Comparison of ENCODE assay signal across 23 mouse cellular contexts in genomic region chr1:105257199-105257598, GRCm38 (mm10).
DNase-seq lines count a peak whose midpoint lies in the region; ATAC-seq lines count a peak whose summit lies in the region.
"Had no signal": no experiment of that assay in that cellular context is flagged by ENCODE, and none has a peak within 500 bp of the region (broad histone marks: within the 10 kb centered on the region; RNA-seq: fewer than 3 reads in every experiment).

No protein-coding gene starts in this region.

- H3K4me1 ChIP-seq in midbrain, embryonic 11.5 days (ENCODE audit: control insufficient read depth, insufficient read depth, low read length): no peaks in the 10 kb centered on the region
- H3K4me1 ChIP-seq: embryonic facial prominence, embryonic 13.5 days; heart, embryonic 15.5 days had no signal

- intact Hi-C loops in heart, postnatal 10 days (cut with DNase I): loop anchor here (5.0 kb wide), 1 partner anchor 50 kb away; no protein-coding TSS in a partner anchor

- ATAC-seq in megakaryocyte, adult 5-6 weeks (ENCODE audit: poor library complexity, severe bottlenecking): peak; percentile 71
- no peak for ATAC-seq in midbrain, embryonic 11.5 days (ENCODE audit: low FRiP score)
- ATAC-seq: forebrain, embryonic 14.5 days; hindbrain, embryonic 16.5 days; inflammation-experienced regulatory T-cells, adult 6 months; intestine, postnatal 0 days had no signal

- H3K4me2 ChIP-seq in midbrain, embryonic 11.5 days: no peak overlapping the region
- H3K4me2 ChIP-seq: embryonic facial prominence, embryonic 13.5 days; heart, embryonic 11.5 days; heart, embryonic 15.5 days had no signal

- H3K27me3 ChIP-seq in midbrain, embryonic 11.5 days (ENCODE audit: control insufficient read depth, insufficient read depth, low read length): no peaks in the 10 kb centered on the region
- H3K27me3 ChIP-seq: embryonic facial prominence, embryonic 13.5 days; heart, embryonic 15.5 days had no signal

- H3K27ac ChIP-seq in midbrain, embryonic 11.5 days (ENCODE audit: low read depth, low read length): no peak overlapping the region
- H3K27ac ChIP-seq: embryonic facial prominence, embryonic 13.5 days; gastrocnemius, adult 2 months; heart, embryonic 15.5 days had no signal

- WGBS in midbrain, embryonic 11.5 days: 84% methylated on average over 3 of the region's 3 CpGs

- no peaks in the 10 kb centered on the region for H3K9me3 ChIP-seq in midbrain, embryonic 11.5 days (ENCODE audit: control insufficient read depth, low read length)
- H3K9me3 ChIP-seq: embryonic facial prominence, embryonic 13.5 days; heart, embryonic 15.5 days had no signal

- H3K36me3 ChIP-seq in midbrain, embryonic 11.5 days (ENCODE audit: control insufficient read depth, insufficient read depth, low read length): no peaks in the 10 kb centered on the region
- H3K36me3 ChIP-seq: embryonic facial prominence, embryonic 13.5 days; G1E; heart, embryonic 15.5 days had no signal

- peak; percentile 2 to 10 for DNase-seq in spleen, postnatal 36 days (ENCODE audit: low spot score in 2 of 2)
- DNase-seq in spleen, postnatal 14 days (ENCODE audit: low spot score in 2 of 2): no peak
- peak; percentile 8 for DNase-seq in c-Kit-positive CD71-negative TER-119-negative erythroid progenitor cells, embryonic 14.5 days (ENCODE audit: low read depth)
- DNase-seq in cerebellum, adult 9-10 months: no peak
- no peak for DNase-seq in midbrain, embryonic 11.5 days (ENCODE audit: low spot score, missing footprints)
- DNase-seq in MN1 (ENCODE audit: low spot score): no peak
- DNase-seq in heart, postnatal 10 days: no peak
- DNase-seq: adrenal gland, adult 2 months; adrenal gland, postnatal 25 days; cerebellum, adult 2 months; cerebellum, postnatal 25 days; gastrocnemius, adult 2 months; gastrocnemius, postnatal 25 days; heart, adult 18-20 months had no signal

- H3K9ac ChIP-seq in midbrain, embryonic 11.5 days (ENCODE audit: low read length): no peak overlapping the region
- H3K9ac ChIP-seq: embryonic facial prominence, embryonic 13.5 days; heart, embryonic 15.5 days had no signal

- H3K4me3 ChIP-seq in midbrain, embryonic 11.5 days (ENCODE audit: low read depth, low read length): no peak overlapping the region
- H3K4me3 ChIP-seq: embryonic facial prominence, embryonic 13.5 days; gastrocnemius, adult 2 months; heart, embryonic 15.5 days had no signal

Comparison
In these comparisons a context has a peak if more than half of its experiments do, and no peak if none do; other contexts are left out.
1. DNase-seq: peak in spleen, postnatal 36 days (2 of 2) and c-Kit-positive CD71-negative TER-119-negative erythroid progenitor cells, embryonic 14.5 days (single experiment); none in spleen, postnatal 14 days (0 of 2), cerebellum, adult 9-10 months (single experiment), midbrain, embryonic 11.5 days (single experiment), MN1 (single experiment) and heart, postnatal 10 days (0 of 2).